Mouse (Mus musculus) hindbrain, embryonic 15.5 days (tissue): ENCODE data around the gene Exph5. TPM values are rescaled to one million over a fixed set of nuclear protein-coding genes. Genes with fewer than 3 reads are reported as not detected.
A peak's percentile ranks its signal among the peaks of the same experiment; 100 is the strongest.

ENCODE experiments used
- ATAC-seq: fragments of 200-750 bp; cut with Nextera tagmentation; 2 replicates; pipeline ENCODE4 v1.8.0; 2017; ENCODE audit warnings: low read depth, moderate number of reproducible peaks, moderate TSS enrichment; ENCODE audit not compliant: low FRiP score
- H3K27ac ChIP-seq: fragments of 300-500 bp; sonication (generic); replicated peaks from 2 replicates; pipeline ENCODE4 v1.5.1; 2015; ENCODE audit warnings: mild to moderate bottlenecking, inconsistent platforms
- H3K27me3 ChIP-seq: fragments of 300-500 bp; sonication (generic); 2 replicates; pipeline ENCODE4 v1.6.1; 2015; ENCODE audit warnings: control low read depth, inconsistent platforms
- H3K36me3 ChIP-seq: fragments of 300-500 bp; sonication (generic); 2 replicates; pipeline ENCODE4 v1.6.1; 2015; ENCODE audit warnings: control low read depth, inconsistent platforms
- H3K4me1 ChIP-seq: fragments of 300-500 bp; sonication (generic); replicated peaks from 2 replicates; pipeline ENCODE4 v1.6.1; 2015; ENCODE audit warnings: control low read depth, inconsistent platforms
- H3K4me2 ChIP-seq: fragments of 300-500 bp; sonication (generic); 2 replicates; pipeline ENCODE4 v1.6.1; 2015; ENCODE audit warnings: moderate library complexity, mild to moderate bottlenecking, inconsistent platforms
- H3K4me3 ChIP-seq: fragments of 300-500 bp; sonication (generic); 2 replicates; pipeline ENCODE4 v1.5.1; 2015; ENCODE audit warnings: mild to moderate bottlenecking, inconsistent platforms
- H3K9ac ChIP-seq: fragments of 300-500 bp; sonication (generic); 2 replicates; pipeline ENCODE4 v1.6.1; 2015; ENCODE audit warnings: inconsistent platforms
- H3K9me3 ChIP-seq: fragments of 300-500 bp; sonication (generic); 2 replicates; pipeline ENCODE4 v1.6.1; 2016; ENCODE audit warnings: control low read depth, inconsistent platforms
- WGBS: fragments of 180-500 bp; shearing (Covaris S2); methylation state at CpG from one replicate; pipeline ENCODE4 v1.1.7; 2015; 5-methylcytosine and 5-hydroxymethylcytosine counted together
- polyA plus RNA-seq: library from polyadenylated mRNA; unstranded; fragments of >200 nt; fragmentation: Nextera tagmentation; extraction: Ambion mirVana; gene quantifications from 2 replicates; pipeline ENCODE4 v1.2.1, GENCODE M21; 2015

Exph5 gene
- polyA plus RNA-seq, 1 experiment from 2014 or later: 0.34 TPM

DNA sequence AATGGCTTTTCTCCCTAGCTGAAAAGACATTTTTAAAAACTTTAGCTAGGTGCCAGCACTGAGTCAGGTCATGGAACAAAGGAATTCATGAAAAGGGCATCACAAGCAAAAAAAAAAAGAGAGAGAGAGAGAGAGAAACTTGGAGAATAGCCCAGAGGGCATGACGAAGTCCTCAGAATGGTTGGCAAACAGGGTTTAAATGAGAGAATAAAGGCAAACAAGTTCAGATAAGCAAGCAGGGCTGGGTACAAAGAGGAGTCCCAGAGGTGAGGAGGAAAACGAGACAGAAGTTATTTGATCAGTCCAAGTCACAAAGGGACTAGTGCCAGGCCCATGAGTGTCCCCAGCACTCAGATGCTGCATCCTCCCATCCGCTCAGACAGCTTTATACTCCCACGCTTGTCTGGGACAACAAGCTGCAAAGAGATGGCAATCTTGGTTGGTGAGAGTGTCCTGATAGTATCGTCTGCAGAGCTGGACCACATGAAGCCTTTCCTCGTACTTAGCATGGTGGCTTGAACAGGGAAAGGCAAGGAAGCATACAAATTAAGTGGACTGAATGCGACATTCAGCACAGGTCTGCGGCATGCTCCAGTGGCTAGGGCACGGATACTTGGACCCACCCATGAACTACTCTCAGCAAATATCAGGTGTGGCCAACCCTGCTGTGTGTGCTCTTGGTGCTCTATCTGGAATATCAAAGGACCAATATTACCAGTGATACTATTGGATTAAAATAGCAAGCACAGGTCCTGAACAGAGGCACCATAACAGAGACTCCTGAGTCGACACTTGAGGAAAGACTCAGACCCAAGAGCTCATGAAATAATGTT, 22.2 kb downstream of the Exph5 start:
- Histone ChIP-seq H3K36me3 (no peaks in the 10 kb centered on the region), H3K9me3 (no peaks in the 10 kb centered on the region), H3K4me3 (no peak overlapping the region), H3K4me2 (no peak overlapping the region), H3K27me3 (no peaks in the 10 kb centered on the region), H3K27ac (no peak overlapping the region), H3K9ac (no peak overlapping the region), H3K4me1 (no peaks in the 10 kb centered on the region)
- 84% methylated on average over 10 of the region's 10 CpGs for WGBS
- ATAC-seq: no peak

DNA sequence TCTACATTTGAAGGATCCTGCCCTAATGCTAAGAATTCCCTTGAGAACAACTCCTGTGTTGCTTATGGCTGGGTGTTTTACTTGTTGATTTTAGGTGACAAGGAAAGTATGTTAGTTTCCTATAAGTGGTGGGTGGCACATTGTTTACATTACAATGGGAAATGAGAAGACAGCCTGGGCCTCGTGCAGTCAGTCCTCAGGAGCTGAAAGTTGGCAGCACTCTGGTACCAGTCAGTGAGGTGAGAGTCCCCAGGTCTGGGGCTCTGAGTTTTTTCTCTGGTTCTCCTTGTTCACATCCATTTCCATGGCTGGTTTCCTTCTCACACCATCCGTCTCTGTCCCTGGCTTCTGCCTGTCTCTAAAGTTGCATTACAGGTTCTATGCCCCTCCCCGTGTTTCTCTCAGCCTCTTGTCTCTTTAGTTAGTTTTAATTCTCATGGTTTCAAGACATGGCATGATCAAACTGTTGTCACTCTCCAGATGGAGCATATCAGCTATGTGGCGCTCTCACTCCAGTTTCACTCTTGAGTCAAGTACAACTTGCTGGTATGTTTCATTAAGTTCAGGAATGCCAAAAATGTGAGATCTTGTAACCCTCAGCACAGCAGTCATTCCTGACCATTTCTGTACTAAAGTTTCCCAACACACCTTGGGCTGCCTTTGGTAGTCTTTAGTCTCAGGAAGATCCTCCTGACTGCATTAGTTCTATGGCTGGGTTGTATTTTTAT, 24.1 kb downstream of the Exph5 start:
- Histone ChIP-seq H3K4me2 (no peak overlapping the region), H3K4me3 (no peak overlapping the region), H3K4me1 (no peaks in the 10 kb centered on the region), H3K36me3 (no peaks in the 10 kb centered on the region), H3K27ac (no peak overlapping the region), H3K27me3 (no peaks in the 10 kb centered on the region), H3K9ac (no peak overlapping the region), H3K9me3 (no peaks in the 10 kb centered on the region)
- no peak for ATAC-seq
- 67% methylated on average over 4 of the region's 4 CpGs for WGBS

DNA sequence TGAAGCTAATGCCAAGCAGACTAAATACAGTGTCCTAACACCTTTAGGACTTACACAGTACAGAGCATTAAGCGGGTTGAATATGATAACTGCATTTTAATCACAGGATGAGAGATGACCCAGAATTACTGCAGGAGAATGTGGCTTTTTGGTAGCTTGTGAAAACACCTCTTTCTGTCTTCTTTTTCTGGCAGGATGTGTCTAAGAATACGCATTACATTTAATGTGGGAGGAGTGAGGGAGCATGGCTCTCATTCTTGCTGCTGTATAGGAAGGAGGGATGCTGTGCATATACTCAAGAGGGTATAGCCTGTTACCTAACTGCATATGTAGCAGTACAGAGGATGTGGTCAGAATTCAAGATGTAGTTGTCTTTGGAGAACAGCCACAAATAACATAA, 26.7 kb downstream of the Exph5 start:
- no peak overlapping the region for H3K4me2 ChIP-seq
- 93% methylated on average over 2 of the region's 2 CpGs for WGBS
- H3K9ac ChIP-seq: no peak overlapping the region
- no peak overlapping the region for H3K4me3 ChIP-seq
- no peaks in the 10 kb centered on the region for H3K9me3 ChIP-seq
- ATAC-seq: no peak
- H3K4me1 ChIP-seq: no peaks in the 10 kb centered on the region
- no peak overlapping the region for H3K27ac ChIP-seq
- H3K27me3 ChIP-seq: no peaks in the 10 kb centered on the region
- H3K36me3 ChIP-seq: no peaks in the 10 kb centered on the region

DNA sequence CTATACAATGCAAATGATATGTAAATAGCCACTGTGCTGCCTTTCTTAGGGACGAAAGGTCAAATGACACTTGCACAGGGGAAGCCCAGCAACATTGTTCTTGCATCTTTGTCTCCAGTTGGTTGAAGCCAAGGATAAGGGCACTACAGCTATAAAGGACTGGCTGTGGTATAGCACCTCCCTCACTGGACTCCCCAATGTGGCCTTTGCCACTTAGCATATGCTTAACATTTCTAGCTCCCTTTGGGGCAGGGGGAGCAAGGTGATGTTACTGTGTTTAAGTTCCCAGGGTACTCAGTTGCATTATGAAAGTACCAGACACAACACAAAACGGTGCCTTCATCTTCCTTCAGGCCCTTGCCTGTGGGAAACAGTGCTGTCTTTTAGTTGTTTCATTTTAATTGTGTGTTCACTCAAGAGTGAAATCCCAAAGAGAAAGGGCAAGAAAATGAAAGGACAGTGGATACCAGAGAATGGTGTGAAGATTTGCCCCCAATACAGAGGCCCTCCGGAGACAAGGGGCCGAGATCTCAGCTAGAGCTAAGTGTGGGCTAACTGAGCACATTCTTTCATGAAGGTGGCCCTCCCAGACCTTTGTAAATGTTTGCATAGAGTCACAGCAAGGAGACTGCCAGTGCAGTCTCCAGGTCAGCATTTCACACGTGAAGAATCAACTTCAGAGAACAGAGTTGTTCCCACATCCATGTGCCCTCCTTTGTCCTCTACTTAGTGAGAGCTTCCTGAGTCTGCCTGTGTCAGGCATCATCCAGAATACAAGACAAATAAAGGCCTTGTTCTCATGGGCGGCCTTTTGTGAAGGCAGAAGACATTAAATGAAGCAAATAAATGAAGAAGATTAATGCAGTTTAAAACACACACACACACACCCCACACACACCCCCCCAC, 28.1 kb downstream of the Exph5 start:
- no peak for ATAC-seq
- no peak overlapping the region for H3K27ac ChIP-seq
- H3K9me3 ChIP-seq: no peaks in the 10 kb centered on the region
- no peaks in the 10 kb centered on the region for H3K27me3 ChIP-seq
- H3K36me3 ChIP-seq: no peaks in the 10 kb centered on the region
- H3K4me3 ChIP-seq: no peak overlapping the region
- H3K4me2 ChIP-seq: no peak overlapping the region
- H3K9ac ChIP-seq: no peak overlapping the region
- no peaks in the 10 kb centered on the region for H3K4me1 ChIP-seq
- 15% methylated on average over 6 of the region's 6 CpGs for WGBS

GRCm38 (mm10) chr9:53330247-53330646, 28.8 kb downstream of the Exph5 start:
- no peak for ATAC-seq
- H3K36me3 ChIP-seq: no peaks in the 10 kb centered on the region
- WGBS: 71% methylated on average over 9 of the region's 9 CpGs

DNA sequence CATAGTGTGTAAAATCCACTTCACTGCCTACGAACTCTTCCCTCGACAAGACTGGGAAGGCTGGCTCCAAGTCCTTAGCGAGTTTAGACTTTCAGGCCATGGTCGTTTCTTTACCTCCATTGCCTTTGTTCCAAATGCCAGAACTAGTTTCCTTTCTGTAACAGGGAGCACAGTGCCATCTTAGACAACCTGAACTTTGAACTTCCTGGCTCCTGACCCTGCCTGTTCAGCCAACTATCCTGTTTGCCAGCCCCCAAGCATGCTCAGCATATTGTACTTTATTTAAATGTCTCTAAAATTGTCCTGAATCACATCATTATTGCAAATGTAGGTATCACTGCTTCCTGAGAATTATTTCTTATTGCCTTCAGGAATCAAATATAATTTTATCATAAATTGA, 32.0 kb downstream of the Exph5 start:
- WGBS: 78% methylated on average over 4 of the region's 4 CpGs
- H3K27ac ChIP-seq: no peak overlapping the region
- no peak for ATAC-seq

More at GRCm38 (mm10) chr9:53330247-53330646, 28.8 kb downstream of the Exph5 start:
- H3K9me3 ChIP-seq: no peaks in the 10 kb centered on the region
- no peak overlapping the region for H3K9ac ChIP-seq
- no peaks in the 10 kb centered on the region for H3K27me3 ChIP-seq
- H3K4me2 ChIP-seq: no peak overlapping the region
- no peak overlapping the region for H3K27ac ChIP-seq
- no peak overlapping the region for H3K4me3 ChIP-seq
- H3K4me1 ChIP-seq: no peaks in the 10 kb centered on the region

GRCm38 (mm10) chr9:53335131-53335530, 33.7 kb downstream of the Exph5 start:
- ATAC-seq: no peak
- Histone ChIP-seq H3K9me3 (no peaks in the 10 kb centered on the region), H3K27ac (no peak overlapping the region), H3K27me3 (no peaks in the 10 kb centered on the region), H3K4me1 (no peaks in the 10 kb centered on the region), H3K36me3 (no peaks in the 10 kb centered on the region), H3K4me2 (no peak overlapping the region), H3K9ac (no peak overlapping the region), H3K4me3 (no peak overlapping the region)
- WGBS: 83% methylated on average over 3 of the region's 3 CpGs

More for the DNA sequence above, 32.0 kb downstream of the Exph5 start:
- Histone ChIP-seq H3K4me1 (no peaks in the 10 kb centered on the region), H3K4me3 (no peak overlapping the region), H3K9me3 (no peaks in the 10 kb centered on the region), H3K4me2 (no peak overlapping the region), H3K9ac (no peak overlapping the region), H3K27me3 (no peaks in the 10 kb centered on the region), H3K36me3 (no peaks in the 10 kb centered on the region)

- Histone ChIP-seq H3K4me1 (0 out of 2 replicates have a peak, but pooled peaks cover 2% of the 10 kb centered on the region), H3K36me3 (no peaks in the 10 kb centered on the region), H3K27me3 (no peaks in the 10 kb centered on the region), H3K9me3 (no peaks in the 10 kb centered on the region), H3K27ac (no peak overlapping the region), H3K4me3 (no peak overlapping the region), H3K9ac (no peak overlapping the region), H3K4me2 (no peak overlapping the region)
- ATAC-seq: no peak
- 91% methylated on average over 7 of the region's 7 CpGs for WGBS
These were observed 38.1 kb downstream of the Exph5 start for GRCm38 (mm10) chr9:53339603-53340002.

DNA sequence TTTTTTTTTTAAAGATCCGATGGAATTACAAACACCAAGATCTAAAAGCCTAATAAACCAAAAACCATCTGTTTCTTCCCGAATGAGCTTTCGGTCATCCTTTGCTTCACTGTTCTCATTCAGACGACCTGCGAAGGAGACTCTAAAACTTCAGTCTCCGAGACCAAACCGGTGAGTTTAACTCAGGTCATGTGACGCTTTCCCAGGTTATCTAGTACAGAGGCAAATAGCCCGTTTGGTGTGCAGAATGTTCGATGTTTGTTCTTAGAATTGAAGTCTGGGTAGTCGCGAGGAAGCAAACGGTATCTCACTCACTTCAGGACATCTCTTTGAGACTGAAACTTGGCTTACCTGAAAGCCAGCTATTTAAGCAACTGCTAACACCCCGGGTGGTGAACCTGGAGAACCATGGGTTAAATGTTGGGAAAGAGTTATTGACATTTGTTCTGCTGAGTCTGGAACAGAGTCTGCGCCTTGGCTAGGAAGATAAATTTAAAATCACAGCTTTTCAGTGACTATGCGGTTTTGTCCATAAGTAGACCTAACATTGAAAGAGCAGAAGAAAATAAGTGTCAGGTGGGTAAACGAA, 39.0 kb downstream of the Exph5 start:
- Histone ChIP-seq H3K4me2 (peak overlapping the region; percentile 89), H3K27ac (no peak overlapping the region), H3K9ac (0 out of 2 replicates have a peak overlapping the region, but pooled peaks have one; percentile 20), H3K4me3 (peak overlapping the region; percentile 48), H3K36me3 (no peaks in the 10 kb centered on the region), H3K27me3 (no peaks in the 10 kb centered on the region), H3K4me1 (0 out of 2 replicates have a peak, but pooled peaks cover 2% of the 10 kb centered on the region), H3K9me3 (no peaks in the 10 kb centered on the region)
- no peak for ATAC-seq
- 54% methylated on average over 17 of the region's 17 CpGs for WGBS

DNA sequence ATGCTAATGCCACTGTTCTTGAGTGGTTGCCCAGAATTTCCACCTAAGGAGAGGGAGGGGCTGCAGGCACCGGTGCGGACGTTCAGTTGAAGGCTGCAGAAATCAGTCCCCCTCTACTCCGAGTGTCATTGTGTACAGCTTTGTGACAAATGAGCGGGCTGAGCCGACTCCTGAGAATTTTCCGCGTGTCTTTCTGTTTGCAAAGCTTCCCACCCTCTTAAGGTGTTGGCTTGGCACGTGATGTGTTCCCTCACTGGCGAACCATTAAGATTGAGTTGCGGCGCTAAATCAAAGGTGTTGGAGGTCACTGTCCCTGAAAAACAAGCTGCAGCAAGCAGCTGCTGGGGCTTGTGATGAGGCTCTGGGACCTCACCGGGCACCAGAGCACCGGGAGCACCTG, 39.5 kb downstream of the Exph5 start:
- ATAC-seq: no peak
- H3K36me3 ChIP-seq: no peaks in the 10 kb centered on the region

GRCm38 (mm10) chr9:53341981-53342380, 40.5 kb downstream of the Exph5 start:
- Histone ChIP-seq H3K27ac (no peak overlapping the region), H3K4me3 (no peak overlapping the region), H3K4me2 (peak overlapping the region; percentile 89; the same call in 1 of the 2 replicates), H3K27me3 (no peaks in the 10 kb centered on the region), H3K9me3 (no peaks in the 10 kb centered on the region), H3K4me1 (0 out of 2 replicates have a peak, but pooled peaks cover 2% of the 10 kb centered on the region), H3K9ac (no peak overlapping the region), H3K36me3 (no peaks in the 10 kb centered on the region)
- WGBS: 92% methylated on average over 3 of the region's 3 CpGs
- ATAC-seq: no peak

More for the DNA sequence above, 39.5 kb downstream of the Exph5 start:
- peak overlapping the region; percentile 20; the same call in 1 of the 2 replicates for H3K9ac ChIP-seq
- H3K27ac ChIP-seq: no peak overlapping the region
- H3K4me2 ChIP-seq: peak overlapping the region; percentile 89
- no peaks in the 10 kb centered on the region for H3K27me3 ChIP-seq
- 8% methylated on average over 14 of the region's 14 CpGs for WGBS
- H3K4me3 ChIP-seq: peak overlapping the region; percentile 48
- H3K4me1 ChIP-seq: 0 out of 2 replicates have a peak, but pooled peaks cover 2% of the 10 kb centered on the region
- no peaks in the 10 kb centered on the region for H3K9me3 ChIP-seq
